Mouse (Mus musculus): Measurements from ENCODE around the gene Olfr1389. TPM values are rescaled to one million over a fixed set of nuclear protein-coding genes. Genes with fewer than 3 reads are reported as not detected.
"Not testable (repeated sequence)": the region's sequence is repeated elsewhere in the genome, so short reads cannot be mapped to it uniquely, and the experiment has no call there.

Gene Olfr1389
- total and polyA plus RNA-seq, 3 experiments: not detected

GRCm38 (mm10) chr11:49425257-49425927, 2.5 kb downstream of the Olfr1389 start:
- H3K36me3 ChIP-seq (ENCODE audit: control insufficient read depth, insufficient read depth, low read length): no peaks in the 10 kb centered on the region
- no peak overlapping the region for H3K9ac ChIP-seq (ENCODE audit: low read depth, low read length)
- intact Hi-C loops (cut with DNase I): no loop called here
- no peaks in the 10 kb centered on the region for H3K4me1 ChIP-seq (ENCODE audit: control insufficient read depth, insufficient read depth, low read length)
- no peak overlapping the region for H3K27ac ChIP-seq
- H3K79me2 ChIP-seq (replicated peaks; ENCODE audit: control insufficient read depth, insufficient read depth, low read length): no peaks in the 10 kb centered on the region
- no peak for TF ChIP-seq POLR2A (IDR thresholded peaks at IDR 0.05; ENCODE audit: insufficient read depth, low read depth, low read length)
- TF ChIP-seq EP300 (IDR thresholded peaks at IDR 0.05; ENCODE audit: insufficient read depth, low read depth, low read length): no peak
- TF ChIP-seq CTCF (IDR thresholded peaks at IDR 0.05): no peak
- no peak overlapping the region for H3K4me3 ChIP-seq
- no peaks in the 10 kb centered on the region for H3K27me3 ChIP-seq (ENCODE audit: control insufficient read depth, insufficient read depth, low read length)
- 68% methylated on average over 1 of the region's 1 CpGs for WGBS
- DNase-seq: no peak

DNA sequence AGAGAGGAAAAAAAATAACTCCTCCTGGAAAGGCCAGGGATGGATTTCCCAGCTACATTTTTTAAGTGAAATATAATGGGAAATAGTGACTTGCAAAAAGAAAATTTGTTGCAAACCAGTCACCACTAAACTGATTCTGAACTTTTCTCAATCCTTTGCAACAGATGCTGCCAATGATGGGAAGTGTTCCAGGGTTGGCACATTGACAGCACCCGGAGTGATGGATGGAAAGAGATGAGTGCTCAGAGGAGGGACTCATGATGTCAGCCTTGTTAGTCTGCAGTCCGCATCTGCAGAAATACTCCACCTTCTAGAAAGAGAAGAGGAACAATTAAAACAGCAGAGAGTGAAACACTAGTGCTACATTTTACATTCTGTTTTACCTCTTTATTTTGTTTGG, 6.8 kb downstream of the Olfr1389 start:
- intact Hi-C loops (cut with DNase I): no loop called here
- H3K27me3 ChIP-seq (ENCODE audit: control insufficient read depth, insufficient read depth, low read length): no peaks in the 10 kb centered on the region
- no peak overlapping the region for H3K27ac ChIP-seq
- H3K4me1 ChIP-seq (ENCODE audit: control insufficient read depth, insufficient read depth, low read length): no peaks in the 10 kb centered on the region
- 67% methylated on average over 2 of the region's 2 CpGs for WGBS
- H3K79me2 ChIP-seq (replicated peaks; ENCODE audit: control insufficient read depth, insufficient read depth, low read length): no peaks in the 10 kb centered on the region
- no peak overlapping the region for H3K9ac ChIP-seq (ENCODE audit: low read depth, low read length)
- TF ChIP-seq POLR2A (IDR thresholded peaks at IDR 0.05; ENCODE audit: insufficient read depth, low read depth, low read length) (no peak), CTCF (IDR thresholded peaks at IDR 0.05) (no peak), EP300 (IDR thresholded peaks at IDR 0.05; ENCODE audit: insufficient read depth, low read depth, low read length) (no peak)
- no peaks in the 10 kb centered on the region for H3K36me3 ChIP-seq (ENCODE audit: control insufficient read depth, insufficient read depth, low read length)
- no peak overlapping the region for H3K4me3 ChIP-seq
- no peak for DNase-seq

DNA sequence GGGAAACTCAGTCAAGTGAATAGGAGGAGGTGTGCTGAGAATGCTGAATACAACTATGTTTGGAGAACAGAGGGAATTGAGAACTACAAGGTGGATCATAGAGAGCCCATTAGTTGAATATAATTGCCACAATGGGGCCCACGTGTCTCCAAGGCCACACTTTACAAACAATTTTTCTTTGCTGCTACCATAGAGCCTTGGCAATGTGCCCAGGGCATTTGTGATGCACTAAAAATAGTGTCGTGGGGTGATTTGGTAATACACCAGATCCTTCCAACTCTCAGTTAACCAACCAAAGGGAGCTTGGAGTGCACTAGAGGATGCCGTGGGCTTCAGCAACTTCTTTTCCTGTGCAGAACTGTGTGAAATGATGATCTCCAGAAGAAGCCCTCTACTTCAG, 13.5 kb downstream of the Olfr1389 start, which contains the start of gene Olfr1388:
Gene Olfr1388, plus strand, starts transcription at position 214 of the 400 bp plus-strand sequence.
- Histone ChIP-seq H3K27me3 (ENCODE audit: control insufficient read depth, insufficient read depth, low read length) (no peaks in the 10 kb centered on the region), H3K4me3 (no peak within 1 kb of the TSS), H3K27ac (no peak within 1 kb of the TSS), H3K4me1 (ENCODE audit: control insufficient read depth, insufficient read depth, low read length) (no peaks in the 10 kb centered on the region), H3K36me3 (ENCODE audit: control insufficient read depth, insufficient read depth, low read length) (no peaks in the 10 kb centered on the region), H3K79me2 (replicated peaks; ENCODE audit: control insufficient read depth, insufficient read depth, low read length) (no peaks in the 10 kb centered on the region), H3K9ac (ENCODE audit: low read depth, low read length) (no peak within 1 kb of the TSS)
- TF ChIP-seq EP300 (IDR thresholded peaks at IDR 0.05; ENCODE audit: insufficient read depth, low read depth, low read length) (no peak), CTCF (IDR thresholded peaks at IDR 0.05) (no peak), POLR2A (IDR thresholded peaks at IDR 0.05; ENCODE audit: insufficient read depth, low read depth, low read length) (no peak)
- 20% methylated on average over 3 of the region's 3 CpGs for WGBS
- peak; percentile 29 to 44 for DNase-seq
- intact Hi-C loops (cut with DNase I): no loop called here

- Histone ChIP-seq H3K4me1 (ENCODE audit: control insufficient read depth, insufficient read depth, low read length) (no peaks in the 10 kb centered on the region), H3K4me3 (no peak within 1 kb of the TSS), H3K9ac (ENCODE audit: low read depth, low read length) (no peak within 1 kb of the TSS), H3K27me3 (ENCODE audit: control insufficient read depth, insufficient read depth, low read length) (no peaks in the 10 kb centered on the region), H3K79me2 (replicated peaks; ENCODE audit: control insufficient read depth, insufficient read depth, low read length) (no peaks in the 10 kb centered on the region), H3K36me3 (ENCODE audit: control insufficient read depth, insufficient read depth, low read length) (no peaks in the 10 kb centered on the region), H3K27ac (no peak within 1 kb of the TSS)
- DNase-seq: no peak
- 53% methylated on average over 1 of the region's 1 CpGs for WGBS
- intact Hi-C loops (cut with DNase I): no loop called here
- TF ChIP-seq CTCF (IDR thresholded peaks at IDR 0.05): no peak
- TF ChIP-seq EP300 (IDR thresholded peaks at IDR 0.05; ENCODE audit: insufficient read depth, low read depth, low read length): no peak
- no peak for TF ChIP-seq POLR2A (IDR thresholded peaks at IDR 0.05; ENCODE audit: insufficient read depth, low read depth, low read length)
These were observed 32.2 kb downstream of the Olfr1389 start, which contains the start of gene Olfr1387 for GRCm38 (mm10) chr11:49455043-49455442. TSS of gene Olfr1387 (plus strand) at chr11:49455343.

GRCm38 (mm10) chr11:49464746-49465145, 41.9 kb downstream of the Olfr1389 start, which contains the start of gene Olfr1386:
TSS of gene Olfr1386 (plus strand) at chr11:49465046.
- H3K4me3 ChIP-seq; intact Hi-C loops (cut with DNase I); H3K4me1 ChIP-seq (ENCODE audit: control insufficient read depth, insufficient read depth, low read length); H3K36me3 ChIP-seq (ENCODE audit: control insufficient read depth, insufficient read depth, low read length); DNase-seq; H3K9ac ChIP-seq (ENCODE audit: low read depth, low read length); H3K79me2 ChIP-seq (replicated peaks; ENCODE audit: control insufficient read depth, insufficient read depth, low read length); H3K27ac ChIP-seq; H3K27me3 ChIP-seq (ENCODE audit: control insufficient read depth, insufficient read depth, low read length): not testable (repeated sequence)
- WGBS: 63% methylated on average over 3 of the region's 3 CpGs

Other genes starting within 250 kb of the Olfr1389 start
- gene Btnl9, start 235.9 kb upstream of the Olfr1389 start, total RNA-seq (2021): 10 to 100 TPM; 25.0 to 31.4 TPM
- 18.9 and 23.0 TPM in 2 replicates for gene Btnl9, start 235.9 kb upstream of the Olfr1389 start, polyA plus RNA-seq (2012; rRNA removed)
- gene Zfp62, start 219.8 kb upstream of the Olfr1389 start, total RNA-seq (2021): 10 to 100 TPM; 23.9 to 28.9 TPM
- 2.9 and 8.2 TPM in 2 replicates for gene Zfp62, start 219.8 kb upstream of the Olfr1389 start, polyA plus RNA-seq (2012; rRNA removed)
- gene Mgat1, start 178.9 kb upstream of the Olfr1389 start, total RNA-seq (2021): 10 to 100 TPM; 59.2 to 72.3 TPM
- 74.4 and 86.4 TPM in 2 replicates for gene Mgat1, start 178.9 kb upstream of the Olfr1389 start, polyA plus RNA-seq (2012; rRNA removed)
- gene Olfr1393, start 144.8 kb upstream of the Olfr1389 start, total RNA-seq (2021): under 1 TPM; 0.39 TPM
- 1.8 and 2.1 TPM in 2 replicates for gene Olfr1393, start 144.8 kb upstream of the Olfr1389 start, polyA plus RNA-seq (2012; rRNA removed)
- not detected for gene Olfr1392, start 137.8 kb upstream of the Olfr1389 start, total RNA-seq (2021)
- 0.08 TPM in 1 of 2 replicates, not detected in the other for gene Olfr1392, start 137.8 kb upstream of the Olfr1389 start, polyA plus RNA-seq (2012; rRNA removed)
- gene Olfr10, start 118.3 kb upstream of the Olfr1389 start, total RNA-seq (2021): not detected
- not detected in 2 replicates for gene Olfr10, start 118.3 kb upstream of the Olfr1389 start, polyA plus RNA-seq (2012; rRNA removed)
- not detected for gene Olfr1391, start 100.3 kb upstream of the Olfr1389 start, total RNA-seq (2021)
- gene Olfr1391, start 100.3 kb upstream of the Olfr1389 start, polyA plus RNA-seq (2012; rRNA removed): not detected in 2 replicates
- gene Olfr1390, start 87.9 kb upstream of the Olfr1389 start, total RNA-seq (2021): not detected
- not detected in 2 replicates for gene Olfr1390, start 87.9 kb upstream of the Olfr1389 start, polyA plus RNA-seq (2012; rRNA removed)
- not detected for gene Olfr1388, start 13.6 kb downstream of the Olfr1389 start, total RNA-seq (2021)
- gene Olfr1388, start 13.6 kb downstream of the Olfr1389 start, polyA plus RNA-seq (2012; rRNA removed): 0.06 TPM in 1 of 2 replicates, not detected in the other
- under 1 TPM in 1 of 2 experiments, not detected in 1; 0.07 TPM for gene Olfr1387, start 32.3 kb downstream of the Olfr1389 start, total RNA-seq (2021)
- gene Olfr1387, start 32.3 kb downstream of the Olfr1389 start, polyA plus RNA-seq (2012; rRNA removed): not detected in 2 replicates
- gene Olfr1386, start 42.0 kb downstream of the Olfr1389 start, total RNA-seq (2021): under 1 TPM in 1 of 2 experiments, not detected in 1; 0.09 TPM
- not detected in 2 replicates for gene Olfr1386, start 42.0 kb downstream of the Olfr1389 start, polyA plus RNA-seq (2012; rRNA removed)
- not detected for gene Olfr1385, start 66.0 kb downstream of the Olfr1389 start, total RNA-seq (2021)
- gene Olfr1385, start 66.0 kb downstream of the Olfr1389 start, polyA plus RNA-seq (2012; rRNA removed): not detected in 2 replicates
- gene Olfr1384, start 83.7 kb downstream of the Olfr1389 start, total RNA-seq (2021): not detected
- not detected in 2 replicates for gene Olfr1384, start 83.7 kb downstream of the Olfr1389 start, polyA plus RNA-seq (2012; rRNA removed)
- gene Olfr1383, start 96.6 kb downstream of the Olfr1389 start, total RNA-seq (2021): under 1 TPM; 0.31 to 0.32 TPM
- not detected in 2 replicates for gene Olfr1383, start 96.6 kb downstream of the Olfr1389 start, polyA plus RNA-seq (2012; rRNA removed)
- gene Olfr1382, start 105.2 kb downstream of the Olfr1389 start, total RNA-seq (2021): not detected
- not detected in 2 replicates for gene Olfr1382, start 105.2 kb downstream of the Olfr1389 start, polyA plus RNA-seq (2012; rRNA removed)
- gene Olfr1381, start 120.4 kb downstream of the Olfr1389 start, total RNA-seq (2021): not detected
- gene Olfr1381, start 120.4 kb downstream of the Olfr1389 start, polyA plus RNA-seq (2012; rRNA removed): not detected in 2 replicates
- gene Olfr1380, start 133.8 kb downstream of the Olfr1389 start, total RNA-seq (2021): not detected
- gene Olfr1380, start 133.8 kb downstream of the Olfr1389 start, polyA plus RNA-seq (2012; rRNA removed): not detected in 2 replicates
- gene Flt4, start 186.2 kb downstream of the Olfr1389 start, total RNA-seq (2021): 10 to 100 TPM; 11.8 to 12.2 TPM
- 9.3 and 12.7 TPM in 2 replicates for gene Flt4, start 186.2 kb downstream of the Olfr1389 start, polyA plus RNA-seq (2012; rRNA removed)
- gene Scgb3a1, start 240.5 kb downstream of the Olfr1389 start, total RNA-seq (2021): under 1 TPM; 0.52 to 0.86 TPM
- gene Scgb3a1, start 240.5 kb downstream of the Olfr1389 start, polyA plus RNA-seq (2012; rRNA removed): 1.6 and 709 TPM in 2 replicates

Measured in heart, adult 2 months (tissue).